Mouse (Mus musculus) monocyte, adult 2 months (primary cell): Measurements from ENCODE around the gene Samd11.

Experiments
- DNase-seq, 2 experiments: peaks; one replicate each; pipeline ENCODE4 v3.0.0; 2022; ENCODE audit warnings: low spot score in 2 of 2, low read depth in 1 of 2

Samd11 gene

DNA sequence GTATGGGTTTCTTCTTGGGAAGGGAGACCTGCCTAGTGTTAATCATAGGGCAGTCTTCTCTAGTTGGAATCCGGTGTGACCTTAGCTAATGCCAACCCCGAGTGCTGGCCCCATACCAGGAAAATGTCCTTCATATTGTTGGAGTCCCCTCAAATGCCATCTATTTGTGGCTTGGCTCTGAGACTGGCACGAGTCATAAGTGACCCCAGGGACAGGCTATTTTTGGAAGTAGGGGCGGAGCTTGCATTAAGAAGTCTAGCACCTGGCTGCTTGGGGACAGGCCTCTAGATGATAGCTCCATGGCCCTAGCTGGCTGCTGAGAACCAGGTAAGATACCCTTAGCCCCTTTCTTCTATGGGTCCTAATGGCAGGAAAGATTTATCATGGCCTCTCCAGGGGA lies 39.8 kb downstream of the Samd11 start, which contains the start of gene Perm1:
TSS of gene Perm1 (plus strand) at position 220 of the 400 bp plus-strand sequence.
- no peak for DNase-seq

DNA sequence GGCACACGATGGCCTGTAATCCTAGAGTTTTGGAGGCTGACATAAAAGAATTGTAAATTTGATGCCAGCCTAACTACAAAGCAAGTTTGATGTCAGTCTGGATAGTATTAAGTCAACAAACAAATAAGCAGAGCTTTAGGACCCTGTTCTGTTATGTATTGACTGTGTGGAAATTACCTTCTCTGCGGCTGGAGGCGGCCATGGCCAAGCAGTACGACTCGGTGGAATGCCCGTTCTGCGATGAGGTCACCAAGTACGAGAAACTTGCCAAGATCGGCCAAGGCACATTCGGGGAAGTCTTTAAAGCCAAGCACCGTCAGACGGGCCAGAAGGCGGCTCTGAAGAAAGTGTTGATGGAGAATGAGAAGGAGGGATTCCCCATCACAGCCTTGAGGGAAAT lies 42.3 kb downstream of the Samd11 start:
- no peak for DNase-seq

DNA sequence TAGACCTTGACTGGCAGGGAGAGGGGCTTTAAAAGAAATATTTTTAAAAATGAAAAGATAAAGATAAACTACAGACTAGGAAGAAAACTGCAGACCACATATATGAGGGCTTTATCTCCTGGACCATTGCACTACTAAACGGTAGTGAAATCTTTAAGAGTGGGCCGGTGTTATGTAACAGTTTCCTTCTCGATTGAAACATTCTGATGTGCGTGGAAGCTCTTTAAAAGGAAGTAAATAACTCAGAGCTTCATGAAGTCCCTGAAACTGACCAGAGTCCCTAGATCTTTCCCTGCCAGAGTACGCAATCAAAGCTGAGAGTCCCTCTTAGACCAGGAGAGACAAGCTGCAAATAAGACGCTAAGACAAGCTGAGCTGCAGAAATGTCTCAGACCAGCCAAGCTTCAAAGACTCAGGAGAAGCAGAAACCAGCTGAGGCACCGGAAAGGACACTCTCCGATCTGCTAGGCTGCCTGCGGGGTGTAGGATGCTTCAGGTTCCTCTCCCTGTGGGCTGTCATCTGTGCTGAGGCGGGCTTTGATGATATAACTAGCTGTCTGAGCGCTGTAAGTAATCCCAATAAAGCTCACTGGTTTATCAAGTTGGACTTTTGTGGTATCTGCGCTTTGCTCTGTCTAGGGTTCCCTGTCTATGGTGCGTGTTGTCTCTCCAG lies 45.4 kb downstream of the Samd11 start:
- no peak for DNase-seq

DNA sequence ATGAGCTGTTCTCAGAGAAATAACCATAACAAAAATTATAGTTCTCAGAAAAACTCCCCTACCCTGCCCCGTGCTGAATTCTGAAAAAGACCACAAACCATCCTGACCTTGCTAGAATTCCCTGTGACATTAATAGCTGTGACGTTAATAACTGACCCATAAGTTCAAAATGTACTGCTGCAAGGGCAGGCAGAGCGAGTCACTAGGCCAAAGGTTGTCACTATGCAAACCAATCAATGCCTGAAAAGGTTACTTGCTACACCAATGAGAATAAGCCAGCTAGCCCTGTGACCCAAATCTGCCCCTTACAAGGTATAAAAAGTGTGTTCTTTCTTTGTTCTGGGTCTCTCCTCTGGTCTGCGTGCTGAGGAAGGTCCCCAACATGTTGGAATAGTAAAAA lies 46.6 kb downstream of the Samd11 start:
- DNase-seq = no peak

DNA sequence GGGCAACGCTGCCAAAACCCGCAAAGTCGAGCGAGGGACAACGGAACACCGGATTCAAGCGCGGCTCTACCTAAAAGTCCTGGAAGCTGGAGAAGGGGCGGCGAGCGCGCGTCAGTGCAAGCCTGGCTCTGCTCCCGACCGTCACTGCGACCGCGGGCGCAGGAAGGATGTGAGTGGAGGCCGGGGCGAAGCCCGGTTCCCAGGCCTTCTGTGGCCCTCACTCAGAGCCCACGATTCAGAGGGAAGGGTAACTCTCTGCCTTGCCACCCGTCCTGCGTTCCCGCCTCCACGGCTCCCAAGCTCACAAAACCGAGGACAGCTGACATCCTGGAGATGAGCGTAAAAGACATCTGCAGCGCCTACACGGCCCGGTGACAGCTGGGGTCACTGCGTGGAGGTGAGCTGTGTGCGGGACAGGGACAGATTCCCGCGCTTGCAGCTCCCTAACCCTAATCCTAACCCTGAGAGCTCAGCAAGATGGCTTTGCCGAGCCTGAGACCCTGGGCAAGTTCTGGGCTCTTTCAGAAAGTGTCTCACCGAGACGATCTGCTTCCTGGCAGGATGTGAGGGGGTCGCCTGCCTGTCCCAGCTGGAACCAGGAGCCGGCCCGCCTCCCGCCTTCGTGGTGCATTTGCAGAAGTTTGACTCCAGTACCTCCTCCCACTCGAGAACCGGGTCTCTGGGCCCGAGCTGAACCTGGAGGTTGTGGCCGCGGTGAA lies 51.9 kb downstream of the Samd11 start:
- DNase-seq = no peak

DNA sequence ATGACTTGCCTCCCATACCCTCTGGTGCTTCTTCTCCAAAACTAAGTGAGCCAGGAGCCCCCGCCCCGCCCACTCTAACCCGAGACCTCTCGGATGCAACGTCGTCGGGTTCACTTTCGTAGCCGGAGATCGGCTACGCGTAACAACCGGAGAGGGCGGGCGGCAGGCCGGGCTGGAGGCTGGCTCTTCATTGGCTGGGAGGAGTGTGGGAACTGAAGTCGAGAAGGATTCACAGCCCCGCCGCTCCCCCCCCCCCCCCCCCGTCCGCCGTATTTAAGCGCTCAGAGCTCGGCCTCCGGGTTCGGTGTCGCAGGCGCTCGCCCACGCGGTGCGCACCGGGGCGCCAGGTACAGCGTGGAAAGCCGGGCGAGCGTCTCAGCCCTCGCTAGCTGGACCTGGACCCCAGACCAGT lies 52.5 kb downstream of the Samd11 start, which contains the start of gene AW011738:
TSS of gene AW011738 (plus strand) at position 304 of the 412 bp plus-strand sequence.
- DNase-seq = peak in 1 of 2 experiments; percentile 58

DNA sequence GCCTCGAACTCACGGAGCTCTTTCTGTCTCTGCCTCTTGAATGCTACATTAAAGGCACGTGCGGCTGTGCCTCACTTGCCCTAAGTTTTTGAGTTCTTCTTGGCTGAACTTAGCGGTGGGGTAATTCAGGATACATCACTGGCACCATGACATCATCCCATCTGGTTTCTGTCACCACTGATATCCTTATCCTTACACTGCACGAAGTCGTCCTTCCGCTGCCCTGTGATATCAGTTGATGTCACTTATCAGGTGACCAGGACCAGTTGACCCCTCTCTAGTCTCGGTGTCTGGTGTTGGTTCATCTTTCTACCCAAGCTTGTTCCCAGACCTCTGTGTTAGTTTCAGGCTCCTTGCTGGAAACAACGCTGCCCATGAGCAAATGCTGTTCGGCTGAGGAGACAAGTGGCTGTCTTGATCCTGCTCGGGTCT lies 53.0 kb downstream of the Samd11 start:
- DNase-seq = no peak

DNA sequence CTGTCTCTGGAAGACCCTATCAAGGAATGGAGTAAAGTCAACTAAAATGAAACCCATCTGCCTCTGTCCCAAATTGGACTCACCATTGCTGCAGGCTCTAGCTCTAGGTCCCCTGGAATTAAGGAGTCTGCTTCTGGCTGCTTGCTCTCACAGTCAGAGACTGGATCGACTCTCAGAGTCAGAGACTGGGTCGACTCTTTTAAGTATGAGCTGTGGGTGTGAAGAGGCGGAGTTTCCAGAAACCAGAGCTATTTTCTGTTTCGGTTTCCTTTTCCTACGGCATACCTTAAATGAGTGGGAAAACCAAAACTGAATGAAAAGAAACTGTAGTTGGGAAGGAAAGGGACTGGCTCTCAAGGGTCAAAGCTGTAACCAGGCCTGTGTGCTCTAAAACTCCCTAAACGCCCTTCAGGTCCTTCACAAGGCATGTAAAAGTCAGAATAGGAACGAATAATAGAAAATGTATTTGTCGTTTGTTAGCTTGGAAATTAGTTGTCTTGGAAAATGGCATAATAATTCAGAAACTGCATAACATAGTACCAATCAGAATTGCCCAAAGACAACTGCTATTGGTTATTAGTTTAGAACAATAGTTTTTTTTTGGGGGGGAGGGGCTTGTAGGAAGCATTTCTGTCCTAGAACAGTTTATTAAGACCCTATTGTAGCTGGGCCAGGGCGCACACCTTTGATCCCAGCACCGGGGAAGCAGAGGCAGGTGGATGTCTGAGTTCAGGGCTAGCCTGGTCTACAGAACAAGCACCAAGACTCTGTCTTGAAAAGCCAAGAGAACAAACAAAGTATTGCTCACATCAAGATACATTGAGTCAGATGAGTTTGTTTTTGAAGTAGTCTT lies 54.6 kb downstream of the Samd11 start, which contains the start of gene Isg15:
TSS of gene Isg15 (minus strand) at position 196 of the 853 bp plus-strand sequence.
- no peak for DNase-seq

DNA sequence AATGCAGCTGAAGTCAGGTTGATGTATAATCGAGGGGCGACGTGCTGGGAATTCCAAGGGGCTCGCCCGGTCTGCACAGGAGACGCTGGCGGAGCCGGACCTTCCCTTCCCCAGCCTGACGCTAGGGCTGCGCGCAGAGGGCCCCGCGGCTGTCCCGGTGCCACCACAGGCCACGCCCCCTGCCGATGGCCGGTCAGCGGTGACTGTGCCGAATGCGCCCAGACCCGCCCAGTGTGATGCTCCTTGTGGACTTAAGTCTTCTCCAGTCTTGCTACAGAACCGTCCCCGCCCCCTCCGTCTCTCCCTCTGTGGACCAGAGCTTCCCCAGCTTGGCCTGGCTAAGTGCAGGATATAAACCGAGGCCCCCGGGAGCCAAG lies 57.6 kb downstream of the Samd11 start:
- DNase-seq = peak; percentile 73 to 87

DNA sequence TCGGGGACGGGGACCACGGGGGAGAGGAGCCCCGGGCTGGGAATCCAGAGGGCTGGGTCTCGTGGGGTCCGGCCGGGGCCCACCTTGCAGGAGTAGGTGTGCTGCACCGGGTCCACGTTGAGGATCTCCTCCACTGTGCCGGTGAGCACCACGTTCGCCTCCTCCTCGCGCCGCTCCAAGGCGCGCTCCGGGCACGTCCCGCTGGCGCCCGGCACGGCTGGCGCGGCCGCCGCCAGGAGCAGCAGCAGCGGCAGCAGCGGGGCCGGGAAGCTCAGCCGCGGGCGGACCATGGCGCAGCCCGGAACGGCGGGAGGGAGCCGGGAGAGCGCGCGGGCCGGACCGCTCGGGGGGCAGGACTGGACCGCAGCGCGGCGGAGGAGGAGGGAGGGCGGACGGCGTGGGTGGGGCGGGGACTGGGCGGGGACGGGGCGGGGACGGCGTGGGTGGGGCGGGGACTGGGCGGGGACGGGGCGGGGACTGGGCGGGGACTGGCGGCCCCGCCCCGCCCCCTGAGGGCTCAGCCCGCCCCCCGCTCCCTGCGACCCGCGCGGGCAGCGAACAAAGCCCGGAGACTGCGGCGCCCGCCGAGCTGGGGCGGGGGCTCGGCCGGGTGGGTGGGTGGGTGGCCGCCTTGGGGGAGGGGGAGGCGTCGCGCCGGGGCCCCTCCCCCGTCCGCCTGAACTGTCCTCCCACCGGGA lies 58.2 kb downstream of the Samd11 start, which contains the start of gene Agrn:
TSS of gene Agrn (minus strand) at position 358 of the 698 bp plus-strand sequence.
- DNase-seq = peak in 1 of 2 experiments; percentile 19
